Mouse (Mus musculus): ENCODE results near the gene Fbxo11. TPM values are rescaled to one million over a fixed set of nuclear protein-coding genes. Genes with fewer than 3 reads are reported as not detected.
"Not testable (repeated sequence)": the region's sequence is repeated elsewhere in the genome, so short reads cannot be mapped to it uniquely, and the experiment has no call there.

Gene Fbxo11
- polyA plus RNA-seq, 1 experiment from 2014 or later: 19.4 TPM

GRCm38 (mm10) chr17:87997808-87998207 lies 67.3 kb downstream of the Fbxo11 start:
- 75% methylated on average over 4 of the region's 4 CpGs for WGBS
- H3K4me3 ChIP-seq: no peak overlapping the region
- no peak overlapping the region for H3K9ac ChIP-seq
- no peak overlapping the region for H3K27ac ChIP-seq
- no peak overlapping the region for H3K4me2 ChIP-seq
- peaks cover 83% of the 10 kb centered on the region for H3K36me3 ChIP-seq
- no peaks in the 10 kb centered on the region for H3K9me3 ChIP-seq
- H3K4me1 ChIP-seq: no peaks in the 10 kb centered on the region
- H3K27me3 ChIP-seq: no peaks in the 10 kb centered on the region
- ATAC-seq (ENCODE audit: insufficient number of reproducible peaks, insufficient read depth, low FRiP score, low TSS enrichment, low read depth): no peak

GRCm38 (mm10) chr17:87993338-87993737 lies 71.8 kb downstream of the Fbxo11 start:
- Histone ChIP-seq H3K4me3 (no peak overlapping the region), H3K4me2 (no peak overlapping the region), H3K9me3 (no peaks in the 10 kb centered on the region), H3K36me3 (peaks cover 89% of the 10 kb centered on the region), H3K4me1 (no peaks in the 10 kb centered on the region), H3K9ac (no peak overlapping the region), H3K27ac (no peak overlapping the region), H3K27me3 (no peaks in the 10 kb centered on the region)
- 81% methylated on average over 1 of the region's 1 CpGs for WGBS
- ATAC-seq (ENCODE audit: insufficient number of reproducible peaks, insufficient read depth, low FRiP score, low TSS enrichment, low read depth): no peak

GRCm38 (mm10) chr17:87992154-87992553 lies 72.9 kb downstream of the Fbxo11 start:
- Histone ChIP-seq H3K9ac (no peak overlapping the region), H3K4me2 (no peak overlapping the region), H3K4me3 (no peak overlapping the region), H3K27ac (no peak overlapping the region), H3K27me3 (no peaks in the 10 kb centered on the region), H3K4me1 (0 out of 2 replicates have a peak, but pooled peaks cover 4% of the 10 kb centered on the region), H3K9me3 (no peaks in the 10 kb centered on the region), H3K36me3 (peaks cover 93% of the 10 kb centered on the region)
- 82% methylated on average over 3 of the region's 3 CpGs for WGBS
- no peak for ATAC-seq (ENCODE audit: insufficient number of reproducible peaks, insufficient read depth, low FRiP score, low TSS enrichment, low read depth)

GRCm38 (mm10) chr17:87987507-87987906 lies 77.6 kb downstream of the Fbxo11 start:
- Histone ChIP-seq H3K4me2 (no peak overlapping the region), H3K27me3 (no peaks in the 10 kb centered on the region), H3K9me3 (no peaks in the 10 kb centered on the region), H3K27ac (no peak overlapping the region), H3K4me1 (0 out of 2 replicates have a peak, but pooled peaks cover 5% of the 10 kb centered on the region), H3K9ac (no peak overlapping the region), H3K36me3 (peaks cover 98% of the 10 kb centered on the region), H3K4me3 (no peak overlapping the region)
- ATAC-seq (ENCODE audit: insufficient number of reproducible peaks, insufficient read depth, low FRiP score, low TSS enrichment, low read depth): no peak
- 71% methylated on average over 6 of the region's 6 CpGs for WGBS

GRCm38 (mm10) chr17:87985916-87986315 lies 79.2 kb downstream of the Fbxo11 start:
- 0 out of 2 replicates have a peak, but pooled peaks cover 5% of the 10 kb centered on the region for H3K4me1 ChIP-seq
- no peak overlapping the region for H3K4me2 ChIP-seq
- no peak overlapping the region for H3K9ac ChIP-seq
- no peak for ATAC-seq (ENCODE audit: insufficient number of reproducible peaks, insufficient read depth, low FRiP score, low TSS enrichment, low read depth)
- WGBS: 92% methylated on average over 8 of the region's 8 CpGs
- H3K9me3 ChIP-seq: no peaks in the 10 kb centered on the region
- no peak overlapping the region for H3K4me3 ChIP-seq
- H3K27me3 ChIP-seq: no peaks in the 10 kb centered on the region
- peaks cover 96% of the 10 kb centered on the region for H3K36me3 ChIP-seq
- H3K27ac ChIP-seq: no peak overlapping the region

GRCm38 (mm10) chr17:87984440-87985214 lies 80.5 kb downstream of the Fbxo11 start:
- Histone ChIP-seq H3K4me1 (0 out of 2 replicates have a peak, but pooled peaks cover 5% of the 10 kb centered on the region), H3K36me3 (peaks cover 88% of the 10 kb centered on the region), H3K9ac (no peak overlapping the region), H3K27ac (no peak overlapping the region), H3K4me2 (no peak overlapping the region), H3K9me3 (no peaks in the 10 kb centered on the region), H3K4me3 (no peak overlapping the region), H3K27me3 (no peaks in the 10 kb centered on the region)
- WGBS: 91% methylated on average over 20 of the region's 20 CpGs
- ATAC-seq (ENCODE audit: insufficient number of reproducible peaks, insufficient read depth, low FRiP score, low TSS enrichment, low read depth): no peak

GRCm38 (mm10) chr17:87983313-87983712 lies 81.8 kb downstream of the Fbxo11 start:
- Histone ChIP-seq H3K9ac (no peak overlapping the region), H3K4me2 (no peak overlapping the region), H3K4me1 (peaks cover 12% of the 10 kb centered on the region; the same call in 1 of the 2 replicates), H3K36me3 (peaks cover 75% of the 10 kb centered on the region), H3K4me3 (no peak overlapping the region), H3K27me3 (no peaks in the 10 kb centered on the region), H3K27ac (no peak overlapping the region), H3K9me3 (no peaks in the 10 kb centered on the region)
- ATAC-seq (ENCODE audit: insufficient number of reproducible peaks, insufficient read depth, low FRiP score, low TSS enrichment, low read depth): no peak
- 36% methylated on average over 4 of the region's 4 CpGs for WGBS

- 82% methylated on average over 3 of the region's 3 CpGs for WGBS
- peaks cover 15% of the 10 kb centered on the region for H3K4me1 ChIP-seq
- H3K4me2 ChIP-seq: no peak overlapping the region
- peaks cover 70% of the 10 kb centered on the region for H3K36me3 ChIP-seq
- no peak overlapping the region for H3K27ac ChIP-seq
- no peaks in the 10 kb centered on the region for H3K9me3 ChIP-seq
- no peaks in the 10 kb centered on the region for H3K27me3 ChIP-seq
- no peak overlapping the region for H3K9ac ChIP-seq
- ATAC-seq (ENCODE audit: insufficient number of reproducible peaks, insufficient read depth, low FRiP score, low TSS enrichment, low read depth): no peak
- H3K4me3 ChIP-seq: no peak overlapping the region
Measured at GRCm38 (mm10) chr17:87982112-87982511, 83.0 kb downstream of the Fbxo11 start.

GRCm38 (mm10) chr17:87979696-87980095 lies 85.4 kb downstream of the Fbxo11 start:
- not testable (repeated sequence) for H3K27ac ChIP-seq; H3K4me2 ChIP-seq; ATAC-seq (ENCODE audit: insufficient number of reproducible peaks, insufficient read depth, low FRiP score, low TSS enrichment, low read depth); H3K9ac ChIP-seq; H3K4me3 ChIP-seq; H3K9me3 ChIP-seq; H3K27me3 ChIP-seq
- H3K36me3 ChIP-seq: peaks cover 46% of the 10 kb centered on the region
- WGBS: 83% methylated on average over 1 of the region's 1 CpGs
- peaks cover 26% of the 10 kb centered on the region for H3K4me1 ChIP-seq

GRCm38 (mm10) chr17:87976927-87977326 lies 88.2 kb downstream of the Fbxo11 start:
- whole genome bisulfite sequencing: 90% methylated on average over 4 of the region's 4 CpGs
- H3K4me2 ChIP-seq; H3K27me3 ChIP-seq; H3K9me3 ChIP-seq; H3K4me3 ChIP-seq; H3K27ac ChIP-seq; H3K9ac ChIP-seq; ATAC-seq (ENCODE audit: insufficient number of reproducible peaks, insufficient read depth, low FRiP score, low TSS enrichment, low read depth): not testable (repeated sequence)
- Histone ChIP-seq H3K36me3 (peaks cover 19% of the 10 kb centered on the region), H3K4me1 (peaks cover 33% of the 10 kb centered on the region)

GRCm38 (mm10) chr17:87976154-87976806 lies 88.8 kb downstream of the Fbxo11 start:
- WGBS: 70% methylated on average over 9 of the region's 9 CpGs
- Histone ChIP-seq H3K4me3 (peak overlapping the region; percentile 74), H3K4me1 (peaks cover 33% of the 10 kb centered on the region), H3K36me3 (peaks cover 14% of the 10 kb centered on the region), H3K9me3 (no peaks in the 10 kb centered on the region), H3K4me2 (peak overlapping the region; percentile 68), H3K27me3 (no peaks in the 10 kb centered on the region), H3K27ac (no peak overlapping the region), H3K9ac (peak overlapping the region; percentile 81)
- no peak for ATAC-seq (ENCODE audit: insufficient number of reproducible peaks, insufficient read depth, low FRiP score, low TSS enrichment, low read depth)

Data from embryonic facial prominence, embryonic 13.5 days (tissue).